Mouse (Mus musculus) thymus, postnatal 0 days (tissue): ENCODE measurements around the gene Ak3. TPM values are rescaled to one million over a fixed set of nuclear protein-coding genes. Genes with fewer than 3 reads are reported as not detected.

Experiments
- DNase-seq: peaks from one replicate; pipeline ENCODE4 v3.0.0-alpha.2; 2015; ENCODE audit warnings: low spot score
- polyA plus RNA-seq: library from polyadenylated mRNA; unstranded; fragments of >200 nt; fragmentation: Nextera tagmentation; extraction: Ambion mirVana; gene quantifications from 2 replicates; pipeline ENCODE4 v1.2.1, GENCODE M21; 2015

Gene Ak3
- 56.1 and 59.4 TPM in 2 replicates for polyA plus RNA-seq

DNA sequence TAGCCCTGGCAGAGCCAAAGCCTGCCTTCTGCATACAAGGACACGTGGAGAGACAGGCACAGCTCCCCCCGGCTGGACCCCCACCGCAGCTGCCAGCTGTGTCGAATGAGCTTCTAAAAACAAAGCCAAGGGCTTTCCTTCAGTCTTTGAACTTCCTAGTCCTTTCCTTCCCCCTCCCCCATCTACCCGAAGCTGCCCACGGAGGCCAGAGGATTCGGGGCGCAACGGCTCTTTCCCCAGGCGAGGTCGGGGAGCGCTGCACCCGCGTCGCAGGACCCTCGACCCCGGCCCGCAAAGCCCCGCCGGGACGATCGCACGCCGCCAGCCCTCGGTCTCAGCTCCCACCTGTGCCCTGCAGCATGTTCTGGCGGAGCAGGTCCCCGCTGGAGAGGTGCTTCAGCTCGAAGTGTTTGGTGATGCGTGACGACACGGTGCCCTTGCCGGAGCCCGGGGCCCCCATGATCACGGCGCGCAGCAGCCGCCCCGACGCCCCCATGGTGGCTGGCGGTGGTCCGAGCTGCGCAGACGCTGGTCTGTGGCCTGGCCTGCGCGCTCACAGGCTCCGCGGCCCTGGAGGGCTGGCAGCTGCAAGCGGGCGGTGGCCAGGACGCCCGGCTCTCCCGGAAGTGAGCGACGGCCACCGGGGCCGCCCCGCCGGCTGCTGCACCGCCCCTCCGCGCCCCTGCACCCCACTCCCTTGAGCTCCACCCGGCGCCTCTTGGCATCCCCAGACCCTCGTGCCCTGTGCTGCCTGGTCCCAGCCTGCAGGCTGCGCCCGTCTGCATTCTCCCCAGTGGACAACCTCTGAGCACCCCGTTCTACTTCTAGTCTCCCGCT, at the start of gene Ak3:
TSS of gene Ak3 (minus strand) at position 628 of the 837 bp plus-strand sequence.
- DNase-seq, result peak; percentile 80

DNA sequence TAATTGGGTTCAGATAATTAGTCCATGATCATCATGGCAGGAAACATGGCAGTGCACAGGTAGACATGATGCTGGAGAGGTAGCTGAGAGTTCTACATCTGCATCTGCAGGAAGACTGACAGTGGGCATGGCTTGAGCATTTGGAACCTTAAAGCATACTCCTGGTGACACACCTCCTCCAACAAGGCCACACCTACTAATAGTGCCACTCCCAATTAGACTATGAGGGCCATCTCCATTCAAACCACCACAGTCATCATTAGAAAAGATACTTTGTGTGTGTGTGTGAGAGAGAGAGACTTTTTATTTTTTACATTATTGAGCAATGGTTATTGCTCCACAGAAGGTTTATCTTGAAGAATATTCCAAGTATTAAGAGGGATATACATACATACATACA, 44.4 kb upstream of the Ak3 start:
- no peak for DNase-seq

DNA sequence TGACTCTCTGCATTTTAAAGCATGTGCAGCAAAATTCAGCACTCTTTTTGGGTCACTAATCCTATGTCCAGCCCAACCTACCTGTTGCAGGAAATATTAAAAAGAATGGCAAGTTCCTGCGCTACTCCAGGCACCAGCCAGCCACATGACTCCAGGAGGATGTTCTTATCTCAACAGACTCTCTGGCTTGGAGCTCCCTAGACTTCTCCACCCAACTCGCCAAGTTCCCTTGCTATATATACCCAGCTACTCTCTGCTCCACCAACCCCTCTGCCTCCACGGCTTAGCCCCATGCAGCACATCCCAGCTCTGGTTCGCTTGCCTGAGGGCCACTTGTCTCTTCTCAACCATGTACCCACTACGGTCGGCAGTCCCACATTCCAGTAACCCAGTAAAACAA, 40.9 kb upstream of the Ak3 start:
- no peak for DNase-seq

DNA sequence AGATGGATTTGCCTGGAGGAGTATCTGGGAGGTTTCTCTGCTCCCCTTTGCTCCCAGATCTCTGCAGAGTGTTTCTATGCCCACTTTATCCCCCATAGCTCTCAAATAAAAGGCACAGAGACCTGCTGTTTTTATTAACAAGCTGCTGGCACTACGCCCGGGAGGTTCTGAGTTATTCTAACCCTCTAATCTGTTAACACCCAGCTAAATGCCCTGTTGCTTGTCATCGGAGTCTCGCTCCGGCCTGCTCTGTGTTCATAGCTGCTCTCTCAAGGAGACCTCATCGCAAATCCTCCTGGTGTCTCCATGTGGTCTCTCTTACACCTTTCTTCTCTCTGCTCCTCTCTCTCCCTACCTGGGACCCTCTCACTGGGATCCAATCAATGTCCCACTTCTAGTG, 27.0 kb upstream of the Ak3 start:
- DNase-seq, result no peak

DNA sequence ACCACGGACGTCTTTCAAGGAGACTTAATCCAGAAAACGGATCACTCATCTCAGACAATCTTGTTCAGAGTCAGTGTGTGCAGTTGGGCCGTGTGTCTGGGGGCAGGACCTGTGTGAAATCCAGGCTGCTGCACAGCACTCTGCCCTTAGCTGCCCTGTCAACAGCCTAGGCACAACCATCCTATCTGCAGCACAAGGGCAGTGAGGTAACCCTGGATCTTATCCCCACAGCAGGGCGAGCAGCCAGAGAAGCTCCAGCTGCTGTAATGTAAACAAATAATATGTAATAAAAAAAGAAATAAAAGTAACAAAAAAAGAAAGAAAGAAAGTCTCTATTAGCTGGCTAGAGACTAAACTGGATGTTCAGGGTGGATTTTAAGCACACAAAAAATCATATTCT, 21.4 kb upstream of the Ak3 start:
- no peak for DNase-seq

DNA sequence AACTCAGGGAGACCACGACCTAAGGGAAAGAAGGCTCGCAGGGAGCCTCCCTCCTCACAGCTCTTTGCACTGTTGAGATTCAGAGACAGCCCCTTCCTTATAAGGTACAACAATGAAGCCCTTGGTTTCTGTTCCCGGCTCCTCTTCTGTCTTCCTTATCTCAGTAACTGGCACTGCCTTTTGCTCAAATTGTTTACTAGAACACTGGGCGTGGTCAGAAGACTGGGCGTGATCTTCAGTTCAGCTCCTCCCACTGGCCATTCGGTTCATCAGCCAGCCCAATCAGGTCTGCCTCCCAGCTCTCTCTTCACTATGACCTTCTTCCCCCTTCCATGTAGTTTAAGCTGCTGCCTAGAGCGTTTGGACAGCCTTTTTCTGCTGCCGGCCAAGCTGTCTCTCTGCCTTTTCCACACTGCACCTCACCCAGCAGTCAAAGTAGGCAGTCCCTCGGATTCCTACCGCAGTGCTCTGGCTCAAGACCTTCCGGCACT, 19.3 kb upstream of the Ak3 start:
- peak; percentile 81 for DNase-seq

DNA sequence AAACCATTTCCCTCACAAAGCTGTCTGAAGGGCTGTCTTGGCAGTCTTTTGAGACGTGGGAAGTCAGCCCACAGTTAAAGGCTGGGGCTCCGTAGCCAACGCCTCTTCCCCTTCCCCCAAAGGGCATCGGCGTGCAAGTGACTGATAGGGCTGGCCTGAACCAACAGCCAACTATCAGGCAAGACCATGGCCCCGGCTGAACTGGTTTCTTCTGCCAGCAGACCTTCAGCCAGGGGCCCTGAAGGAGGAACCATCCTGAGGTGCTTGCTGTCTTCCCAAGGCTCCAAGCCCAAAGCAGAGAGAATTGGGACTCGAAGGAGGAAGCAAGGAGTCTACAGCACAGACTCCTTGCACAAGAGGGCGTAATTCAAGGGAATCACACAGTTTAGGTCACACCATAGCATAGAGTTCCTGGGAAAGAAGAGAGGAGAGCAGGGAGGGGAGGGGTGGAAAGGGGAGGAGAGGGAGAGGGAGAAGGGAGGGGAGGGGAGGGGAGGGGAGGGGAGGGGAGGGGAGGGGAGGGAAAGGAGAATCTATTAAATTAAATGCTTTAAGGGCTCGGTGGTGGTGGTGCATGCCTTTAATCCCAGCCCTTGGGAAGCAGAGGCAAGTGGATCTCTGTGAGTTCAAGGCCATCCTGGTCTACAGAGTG, 16.8 kb upstream of the Ak3 start:
- no peak for DNase-seq

DNA sequence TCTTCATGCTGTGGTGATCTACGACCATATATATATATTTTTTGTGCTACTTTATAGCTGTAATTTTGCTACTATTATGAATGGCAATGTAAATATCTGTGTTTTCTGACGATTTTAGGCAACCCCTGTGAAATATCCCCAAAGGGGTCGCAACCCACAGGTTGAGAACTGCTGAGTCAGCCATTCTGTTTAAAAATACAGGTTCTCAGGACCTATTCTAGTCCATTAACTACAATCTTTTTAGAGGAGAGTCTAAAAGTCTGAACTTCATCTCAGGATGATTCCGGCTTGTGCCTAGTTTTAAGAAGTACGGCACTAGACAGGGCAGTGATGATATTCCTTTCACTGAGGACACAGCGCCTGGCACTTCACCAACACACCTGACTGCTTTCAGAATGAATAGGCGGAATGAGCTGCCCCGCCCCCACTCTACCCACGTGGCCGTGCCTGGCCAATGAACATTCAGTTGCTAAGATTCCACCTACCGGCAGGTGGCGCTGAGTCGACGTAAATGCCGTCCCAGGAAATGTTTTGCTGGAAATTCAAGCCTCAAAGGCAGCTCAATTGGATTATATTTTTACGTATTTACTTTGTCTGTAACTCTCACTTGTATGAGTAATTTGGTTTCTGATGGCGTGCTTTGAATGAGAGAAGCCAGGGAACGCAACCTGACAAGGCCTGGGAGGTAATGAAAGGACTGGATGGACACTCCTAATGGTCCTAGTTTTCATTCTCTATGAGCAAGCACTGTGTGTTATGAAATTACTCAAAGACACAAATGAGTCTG, 16.0 kb upstream of the Ak3 start:
- DNase-seq, result peak; percentile 95

DNA sequence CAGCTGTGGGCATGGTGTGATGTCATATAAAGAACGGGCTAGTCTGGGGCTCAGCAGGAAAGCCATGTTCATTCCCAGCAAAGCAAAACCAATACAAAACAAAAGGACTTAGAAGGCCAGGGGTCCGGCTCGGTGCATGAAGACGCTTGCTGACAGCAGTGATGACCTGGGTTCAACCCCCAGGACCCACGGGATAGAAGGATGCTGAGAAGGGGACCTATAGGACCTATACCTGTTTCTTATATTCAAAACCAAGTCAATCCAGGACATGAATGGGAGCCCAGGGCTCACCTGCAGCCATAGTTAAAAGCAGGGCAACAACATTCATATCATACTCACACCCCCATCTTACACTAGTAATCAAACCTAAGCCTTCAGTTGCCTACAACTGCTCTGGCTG, 15.2 kb upstream of the Ak3 start:
- DNase-seq, result no peak

DNA sequence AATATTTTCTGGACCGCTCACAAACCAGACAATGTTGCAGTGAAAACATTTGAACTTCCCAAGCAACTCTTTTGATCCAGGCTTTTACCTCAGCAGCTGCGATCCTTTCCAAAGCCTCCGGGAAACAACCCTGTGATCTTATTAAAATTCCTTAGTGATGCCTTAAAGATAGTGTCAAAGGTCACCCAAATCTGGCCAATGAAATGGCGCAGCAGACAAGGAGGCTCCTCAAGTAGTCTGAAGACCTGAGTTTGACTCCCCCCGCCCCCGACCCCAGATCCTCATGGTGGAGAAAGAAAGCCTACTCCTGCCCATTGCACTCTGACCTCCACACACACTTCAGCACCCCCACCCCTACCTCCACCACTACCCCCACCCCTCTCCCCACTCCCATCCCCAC, 12.5 kb upstream of the Ak3 start:
- no peak for DNase-seq

DNA sequence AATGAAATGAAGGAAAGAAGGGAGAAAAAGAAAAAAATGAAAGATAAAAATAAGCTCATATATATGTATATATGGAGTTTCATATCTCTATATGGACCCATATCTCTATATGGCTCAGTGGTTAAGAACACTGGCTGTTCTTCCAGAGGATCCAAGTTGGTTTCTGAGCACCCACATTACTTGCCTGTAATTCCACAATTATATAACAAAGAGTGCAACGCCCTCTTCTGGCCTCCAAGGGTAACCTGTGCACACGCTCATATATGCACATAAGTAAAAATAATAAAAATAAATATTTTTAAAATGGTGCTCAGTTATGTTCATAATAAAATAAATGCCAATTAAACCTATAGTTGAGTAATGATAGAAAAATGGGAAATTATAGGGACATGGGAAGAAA, 11.9 kb upstream of the Ak3 start:
- DNase-seq, result no peak

DNA sequence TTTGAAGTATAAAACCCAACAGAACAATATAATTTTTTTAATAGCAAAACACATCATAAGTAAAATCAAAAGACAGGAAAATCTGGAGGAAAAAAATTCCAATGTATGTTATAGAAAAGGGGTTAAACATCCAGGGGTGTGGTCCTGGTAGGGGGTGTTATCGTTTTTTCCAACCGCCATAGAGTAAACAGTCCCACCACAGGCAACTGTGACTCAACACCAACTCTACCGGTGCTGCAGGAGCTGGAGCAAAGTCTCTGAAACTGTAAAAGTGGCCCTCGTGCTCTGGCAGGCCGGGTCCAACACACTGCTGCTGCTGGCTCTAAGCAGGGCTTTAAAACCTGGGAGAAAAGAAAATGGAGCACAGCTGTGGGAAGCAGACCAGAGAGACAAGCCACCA, 11.0 kb upstream of the Ak3 start:
- no peak for DNase-seq

DNA sequence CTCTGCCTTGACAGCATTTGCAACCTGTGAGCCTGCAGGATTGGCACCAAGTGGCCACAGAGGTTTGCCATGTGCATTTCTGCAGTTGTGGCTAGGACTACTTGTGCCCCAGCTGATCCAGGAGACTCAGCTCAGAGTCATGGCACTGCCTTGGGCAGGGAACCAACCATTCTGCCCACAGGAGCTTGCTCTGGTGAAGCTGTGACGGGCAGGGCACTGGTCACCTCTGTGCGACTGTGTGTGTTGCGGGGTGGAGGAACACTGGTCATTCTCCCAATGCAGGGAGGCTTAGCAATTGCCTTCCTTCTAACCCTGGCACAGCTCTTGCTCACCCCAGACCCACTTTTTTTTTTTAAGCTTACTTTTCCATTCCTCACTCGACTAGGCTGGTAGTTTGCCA, 7.7 kb upstream of the Ak3 start:
- DNase-seq, result no peak

DNA sequence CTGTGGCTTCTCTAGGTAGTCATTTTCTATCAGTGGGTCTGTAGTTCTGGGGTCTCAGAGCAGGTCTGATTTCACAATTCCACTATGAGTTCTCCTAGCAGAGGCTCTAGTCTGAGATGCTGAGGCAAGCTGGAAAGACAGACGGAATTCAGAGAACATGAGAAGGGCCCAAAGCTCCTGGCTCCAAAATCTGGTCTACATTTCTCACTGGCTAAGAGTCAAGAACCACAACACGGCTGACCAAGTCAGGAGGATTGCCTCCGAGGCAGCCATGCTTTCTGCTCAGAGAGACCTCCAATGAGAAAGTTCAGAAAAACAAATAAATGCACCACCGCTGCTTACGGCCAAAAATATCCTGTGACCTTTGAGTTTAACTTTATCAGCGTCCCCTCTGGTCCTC, 6.8 kb upstream of the Ak3 start:
- no peak for DNase-seq

DNA sequence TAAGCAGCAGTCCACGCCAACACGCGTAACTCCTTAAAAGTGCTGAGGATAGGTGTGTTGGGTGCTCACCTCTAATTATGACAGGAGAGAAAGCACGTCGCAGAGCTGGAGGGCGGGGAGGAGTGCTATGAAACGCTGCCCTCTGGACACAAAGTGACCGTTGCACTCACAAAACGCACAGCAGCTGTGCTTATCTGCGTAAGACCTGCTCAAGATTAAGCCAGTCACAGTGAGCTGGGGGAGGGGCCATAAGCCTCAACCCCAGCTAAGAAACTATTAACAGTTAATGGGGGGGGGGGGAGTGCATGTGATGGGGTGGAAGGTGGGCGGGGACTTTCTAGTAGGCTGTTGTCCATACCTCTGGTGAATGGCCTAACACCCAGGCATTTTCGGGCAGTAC, 5.0 kb upstream of the Ak3 start:
- no peak for DNase-seq

DNA sequence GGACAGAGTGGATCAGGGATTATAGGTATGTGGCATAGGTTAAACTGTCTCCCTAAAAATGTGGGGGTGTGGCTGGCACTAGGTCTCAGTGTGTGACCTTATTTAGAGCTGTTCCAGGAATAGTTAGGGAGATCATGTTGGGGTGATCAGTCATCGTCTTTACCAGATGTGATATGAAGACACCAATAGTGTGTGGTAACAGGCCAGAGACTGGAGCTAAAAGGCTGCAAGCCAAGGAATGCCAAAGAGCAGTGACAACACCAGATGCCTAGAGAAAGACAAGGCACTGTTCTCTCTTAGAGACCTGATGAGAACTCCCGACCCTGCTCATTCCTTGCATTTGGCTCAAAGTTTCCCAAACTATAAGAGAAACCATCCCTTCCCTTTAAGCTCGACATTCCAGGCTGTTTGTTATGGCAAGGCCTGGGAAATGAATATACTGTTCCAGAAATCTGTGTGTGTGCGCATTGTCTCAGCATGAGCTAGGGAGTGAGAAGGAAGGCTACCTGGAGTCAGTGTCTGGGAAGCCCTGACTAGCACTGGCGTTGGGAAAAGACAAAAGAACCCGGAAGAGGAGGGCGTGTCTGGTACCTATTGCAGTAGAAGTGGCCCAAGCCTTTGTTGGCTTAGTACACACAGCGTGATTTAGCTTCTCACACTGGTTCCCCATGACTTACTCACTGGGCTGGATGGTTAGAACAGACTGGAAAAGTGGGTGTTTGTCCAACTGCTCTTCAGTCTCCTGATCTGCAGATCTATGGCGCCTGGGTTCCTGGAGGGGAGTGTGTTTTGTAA, 2.6 kb upstream of the Ak3 start:
- no peak for DNase-seq

DNA sequence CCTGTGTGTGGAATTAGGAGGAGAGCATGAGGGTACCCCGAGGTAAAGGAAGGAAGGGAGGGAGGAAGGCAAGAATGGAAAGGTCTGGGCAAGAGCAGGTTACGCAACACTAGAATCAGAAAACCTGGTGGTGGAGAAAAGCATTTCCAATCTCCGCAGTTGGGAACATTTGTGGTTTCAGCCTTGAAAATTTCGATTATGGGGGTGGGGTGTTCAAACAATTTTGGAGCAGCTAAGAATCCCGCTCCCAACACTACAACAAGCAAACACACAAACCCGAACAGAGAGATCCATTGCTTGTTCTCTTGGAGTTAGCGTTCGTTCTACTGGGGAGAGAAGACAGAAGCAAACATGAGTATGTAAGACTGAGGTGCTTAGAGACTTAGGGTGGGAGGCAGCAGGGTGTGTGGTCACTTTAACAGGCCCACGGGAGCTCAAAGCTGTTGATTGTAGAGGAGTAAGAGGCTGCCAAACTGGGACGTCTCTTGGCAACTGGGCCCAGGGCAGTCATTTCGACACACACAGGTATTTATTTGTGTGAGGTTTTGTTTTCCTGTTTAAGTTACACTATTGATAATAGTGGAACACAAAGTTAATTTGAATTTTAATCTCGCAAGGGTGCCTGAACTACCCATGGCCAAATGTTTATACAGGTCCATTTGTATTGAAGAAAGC, 1.8 kb upstream of the Ak3 start:
- no peak for DNase-seq

DNA sequence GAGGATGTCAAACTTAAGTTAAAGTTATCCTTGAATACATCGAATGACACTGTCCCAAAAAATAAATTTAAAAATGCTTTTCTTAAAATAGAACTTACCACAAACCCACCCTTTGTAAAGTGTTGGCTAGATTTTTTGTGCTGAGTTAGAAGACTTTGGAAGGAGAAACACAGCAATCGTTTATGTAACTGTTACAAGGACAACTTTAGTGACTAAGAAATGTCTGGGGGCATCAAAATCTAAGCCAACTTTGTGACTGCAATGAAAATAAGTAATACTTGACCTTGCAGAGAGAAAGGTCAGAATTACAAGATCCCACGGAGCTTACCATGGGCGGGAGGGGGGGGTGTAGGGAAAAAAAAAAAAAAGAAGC, 814 bp downstream of the Ak3 start:
- DNase-seq, result no peak

DNA sequence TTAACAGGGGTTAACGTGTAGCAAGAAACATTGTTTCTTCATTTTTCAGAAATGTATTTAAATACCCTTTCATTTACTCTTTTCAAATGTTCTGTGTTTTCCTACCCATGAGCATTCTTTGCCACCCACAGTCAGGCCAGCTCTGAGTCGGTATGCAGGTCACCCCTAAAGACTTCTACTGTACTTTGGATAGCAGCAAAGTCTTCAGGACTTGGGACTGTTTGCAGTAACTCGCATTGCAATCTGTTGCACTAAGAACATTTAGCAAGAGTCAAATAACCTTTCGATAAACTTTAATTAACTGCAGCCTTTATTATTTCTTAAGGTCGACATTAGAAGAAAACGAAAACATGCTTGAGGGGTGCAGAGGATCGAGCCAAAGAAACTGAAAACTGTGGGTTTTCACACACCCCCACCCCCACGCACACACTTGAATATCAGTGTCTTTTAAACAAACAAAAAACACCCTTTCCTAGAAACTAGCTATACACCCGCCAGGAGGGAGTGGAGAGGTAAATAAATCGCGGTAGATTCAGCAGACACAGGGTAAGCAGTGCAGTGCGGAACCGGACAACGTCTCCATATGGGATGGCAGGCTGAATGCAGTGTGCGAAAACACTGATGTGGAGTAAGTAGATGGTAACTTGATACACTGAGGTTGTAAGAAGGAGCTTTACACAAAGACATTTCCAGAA, 1.7 kb downstream of the Ak3 start:
- DNase-seq, result no peak

DNA sequence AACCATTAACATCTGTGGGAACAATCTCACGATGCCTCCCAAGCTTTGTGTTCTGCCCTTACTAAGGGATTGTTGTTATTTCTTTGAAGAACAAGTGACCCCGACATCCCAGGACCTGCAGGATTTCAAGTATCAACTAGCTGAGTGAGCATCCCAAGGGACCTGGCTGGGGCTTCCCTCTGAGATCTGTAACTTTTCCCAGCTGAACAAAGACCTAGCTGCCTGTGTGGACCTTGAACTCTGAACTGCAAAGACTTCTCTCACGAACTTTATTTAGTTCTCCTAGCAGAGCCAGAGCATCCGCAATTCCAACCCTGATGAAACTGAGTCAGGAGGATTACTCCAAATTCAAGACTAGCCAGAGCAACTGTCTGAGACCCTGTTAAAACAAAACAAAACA, 2.4 kb downstream of the Ak3 start:
- no peak for DNase-seq
